Mouse (Mus musculus) kidney, adult 9 months (tissue): Measurements from ENCODE around the gene Mrpl14.

ENCODE experiments used
- DNase-seq: peaks from one replicate; pipeline ENCODE4 v3.0.0; 2022

The Mrpl14 gene

DNA sequence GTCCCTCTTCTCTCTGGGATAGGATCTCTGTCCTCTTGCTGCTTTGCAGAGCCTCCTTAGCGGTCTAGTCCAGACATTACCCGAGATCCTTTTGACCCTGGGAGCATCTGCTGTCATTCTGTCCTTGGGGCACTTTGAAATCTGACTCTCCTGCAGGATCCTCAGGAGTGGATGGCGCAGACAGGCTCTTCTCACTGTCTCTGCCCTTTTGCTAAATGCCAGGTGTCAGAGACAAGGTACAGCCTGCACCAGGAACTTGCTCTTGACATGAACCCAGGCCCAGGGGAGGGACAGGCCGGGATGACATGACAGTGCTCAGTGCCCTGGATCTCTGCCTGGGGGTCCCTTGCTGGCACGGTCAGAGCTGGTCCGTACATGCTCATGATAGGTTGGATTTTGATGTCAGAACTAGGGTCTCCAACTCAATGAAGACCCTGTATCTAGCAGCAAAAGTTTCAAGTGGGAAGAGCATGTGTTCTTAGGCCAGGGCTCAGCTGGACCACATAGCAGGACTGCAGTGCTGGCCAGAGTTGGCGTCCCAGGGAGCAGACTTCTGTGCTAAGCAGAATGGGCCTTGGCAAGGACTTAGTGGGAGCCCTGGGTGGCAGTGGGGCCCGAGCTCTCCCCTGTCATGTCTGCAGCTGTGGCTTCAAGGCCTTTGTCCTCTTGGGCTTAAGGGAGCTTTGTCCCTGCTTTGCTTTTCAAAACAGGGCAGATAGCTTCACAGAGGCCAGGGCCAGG, 42.0 kb downstream of the Mrpl14 start:
- DNase-seq: no peak

DNA sequence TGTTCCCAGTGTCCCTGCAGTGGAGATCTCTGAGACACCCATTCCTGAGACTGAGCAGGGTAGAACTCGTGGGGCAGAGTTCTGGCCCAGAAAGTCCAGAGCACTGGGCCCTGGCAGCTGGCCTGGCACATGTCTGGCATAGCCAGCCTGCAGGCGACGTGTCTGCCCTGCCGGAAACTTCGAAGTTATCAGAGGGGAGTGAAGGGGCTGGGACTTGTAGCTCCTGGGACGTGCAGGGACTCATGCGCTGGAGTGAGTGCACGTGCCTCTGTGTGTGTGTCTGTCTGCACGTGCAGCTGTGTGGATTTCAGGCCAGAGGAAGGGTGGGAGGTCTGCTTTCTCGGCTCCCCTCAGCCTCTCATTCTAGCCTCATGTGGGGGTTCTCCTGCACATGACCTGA, 43.3 kb downstream of the Mrpl14 start:
- DNase-seq: no peak

DNA sequence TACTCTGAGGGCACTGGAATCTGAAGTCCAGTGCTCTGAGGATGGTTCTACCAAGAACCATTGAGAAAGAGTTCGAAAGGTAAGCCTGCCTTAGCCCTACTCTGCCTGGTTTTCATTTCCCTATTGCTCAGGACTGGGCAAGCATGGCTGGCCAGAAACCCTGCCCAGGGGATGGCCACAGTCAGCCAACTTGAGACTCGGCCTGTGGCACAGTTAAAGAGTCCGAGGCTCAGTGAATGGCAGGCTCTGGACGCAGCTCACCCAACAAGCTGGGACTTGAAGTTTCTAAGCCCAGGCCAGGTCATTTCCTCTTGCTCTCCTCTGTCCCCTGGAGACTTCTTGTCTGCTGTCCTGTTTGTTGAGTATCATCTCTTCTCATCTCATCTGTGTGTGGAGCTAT, 44.6 kb downstream of the Mrpl14 start:
- no peak for DNase-seq

DNA sequence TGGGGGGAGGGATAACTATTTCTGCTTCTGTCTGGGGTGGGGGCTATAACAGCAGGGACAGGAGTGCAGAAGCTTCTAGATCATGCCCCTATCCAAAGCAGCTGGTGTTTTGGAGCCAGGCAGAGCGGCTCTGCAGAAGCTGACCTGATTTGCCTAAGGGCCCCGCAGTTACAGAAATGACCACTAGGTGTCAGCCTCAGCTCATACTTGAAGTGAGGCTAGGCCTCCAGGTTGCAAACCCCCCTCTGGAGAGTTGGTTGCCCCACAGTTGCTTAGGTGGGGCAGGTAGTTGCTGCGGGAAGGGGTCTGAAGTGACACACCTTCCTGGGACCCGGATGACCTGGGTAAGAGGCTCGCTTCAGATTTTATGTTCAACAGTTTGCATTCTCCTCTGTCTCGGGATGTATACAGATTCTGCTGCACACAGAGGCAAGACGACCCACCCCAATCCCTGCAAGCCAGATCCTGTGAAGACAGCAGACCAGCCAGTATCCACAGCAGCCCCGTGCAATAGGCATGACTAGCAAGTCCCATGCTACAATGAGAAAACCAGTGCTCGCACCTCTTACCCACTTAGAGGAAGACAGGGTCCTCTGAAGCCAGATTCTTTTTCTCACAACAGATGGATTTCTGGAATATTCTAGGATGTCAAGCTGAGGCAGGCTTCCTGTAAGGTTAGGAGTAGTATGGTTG, 45.2 kb downstream of the Mrpl14 start:
- peak; percentile 89 for DNase-seq

DNA sequence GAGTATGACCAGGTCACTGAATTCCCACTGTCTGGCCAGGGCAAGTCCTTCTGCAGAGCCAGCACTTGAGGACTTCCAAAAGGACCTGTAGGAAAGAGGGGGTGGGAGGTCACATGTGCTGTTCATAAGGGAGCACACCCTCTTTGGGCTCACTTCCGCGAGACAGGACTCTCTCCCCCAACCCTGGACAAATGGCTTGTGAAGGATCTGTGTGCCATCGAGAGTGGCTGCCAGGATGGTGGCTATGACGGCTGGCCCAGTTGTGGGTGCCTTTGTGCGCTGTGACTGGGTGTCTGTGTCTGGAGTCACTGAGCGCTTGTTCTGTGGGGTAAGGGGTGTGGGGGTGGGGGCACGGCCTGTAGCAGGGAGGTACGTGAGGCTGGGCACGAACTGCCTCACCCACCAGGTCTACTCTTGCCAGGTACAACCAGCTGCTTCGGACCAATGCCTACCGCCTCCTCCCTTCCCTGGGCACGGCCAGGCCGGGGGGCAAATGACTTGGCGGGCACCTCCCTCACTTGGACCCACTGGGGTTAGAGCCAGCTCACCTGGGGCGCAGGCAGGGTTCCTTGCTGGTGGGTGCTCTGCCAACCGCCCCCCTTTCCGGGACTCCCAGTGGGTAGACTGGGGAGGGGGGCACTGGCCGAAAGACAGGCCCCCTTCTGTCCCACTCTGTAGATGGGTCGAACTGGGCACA, 47.1 kb downstream of the Mrpl14 start:
- peak; percentile 40 for DNase-seq

GRCm38 (mm10) chr17:45733735-45734301, 47.7 kb downstream of the Mrpl14 start, which contains the start of gene 1600014C23Rik:
Gene 1600014C23Rik (minus strand): TSS chr17:45733844.
- peak; percentile 69 for DNase-seq

DNA sequence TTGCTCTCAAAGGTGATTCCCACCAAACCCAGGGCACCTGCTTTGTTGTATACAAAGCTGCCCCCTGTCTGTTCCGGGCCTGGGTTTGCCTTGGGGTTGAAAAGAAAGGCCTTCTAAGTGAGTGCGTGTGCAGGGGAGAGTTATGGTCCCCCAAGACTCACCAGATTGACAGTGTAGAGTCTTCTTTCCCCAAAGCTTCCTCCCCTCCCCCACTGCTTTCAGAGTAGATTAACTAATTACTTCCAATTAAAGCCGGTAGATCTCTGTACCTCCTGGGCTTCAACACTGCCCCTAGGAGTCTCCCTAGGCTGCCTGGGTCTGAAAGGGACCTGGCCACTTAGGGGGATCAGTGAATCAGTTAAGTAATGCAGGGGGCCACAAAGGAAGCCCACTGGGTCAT, 48.2 kb downstream of the Mrpl14 start:
- no peak for DNase-seq

DNA sequence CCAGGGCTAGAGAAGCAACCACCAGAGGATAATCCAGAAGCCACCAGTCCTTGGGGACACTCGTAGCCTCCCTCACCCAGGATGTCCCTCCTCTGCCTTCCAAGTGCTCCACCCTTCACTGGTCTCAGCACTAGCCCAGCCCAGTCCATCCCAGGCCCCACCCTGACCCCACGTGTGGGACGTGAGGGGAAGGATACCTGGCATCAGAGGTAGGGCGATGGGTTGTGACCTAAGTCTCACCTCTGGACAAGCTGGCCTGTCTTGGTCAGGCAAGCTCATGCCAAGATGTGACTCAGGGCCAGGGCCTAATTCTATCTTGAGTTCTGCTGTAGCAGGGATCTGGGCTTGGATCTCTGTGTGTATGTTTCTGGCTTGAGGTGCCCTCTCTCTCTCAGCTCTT, 48.8 kb downstream of the Mrpl14 start:
- DNase-seq: no peak

DNA sequence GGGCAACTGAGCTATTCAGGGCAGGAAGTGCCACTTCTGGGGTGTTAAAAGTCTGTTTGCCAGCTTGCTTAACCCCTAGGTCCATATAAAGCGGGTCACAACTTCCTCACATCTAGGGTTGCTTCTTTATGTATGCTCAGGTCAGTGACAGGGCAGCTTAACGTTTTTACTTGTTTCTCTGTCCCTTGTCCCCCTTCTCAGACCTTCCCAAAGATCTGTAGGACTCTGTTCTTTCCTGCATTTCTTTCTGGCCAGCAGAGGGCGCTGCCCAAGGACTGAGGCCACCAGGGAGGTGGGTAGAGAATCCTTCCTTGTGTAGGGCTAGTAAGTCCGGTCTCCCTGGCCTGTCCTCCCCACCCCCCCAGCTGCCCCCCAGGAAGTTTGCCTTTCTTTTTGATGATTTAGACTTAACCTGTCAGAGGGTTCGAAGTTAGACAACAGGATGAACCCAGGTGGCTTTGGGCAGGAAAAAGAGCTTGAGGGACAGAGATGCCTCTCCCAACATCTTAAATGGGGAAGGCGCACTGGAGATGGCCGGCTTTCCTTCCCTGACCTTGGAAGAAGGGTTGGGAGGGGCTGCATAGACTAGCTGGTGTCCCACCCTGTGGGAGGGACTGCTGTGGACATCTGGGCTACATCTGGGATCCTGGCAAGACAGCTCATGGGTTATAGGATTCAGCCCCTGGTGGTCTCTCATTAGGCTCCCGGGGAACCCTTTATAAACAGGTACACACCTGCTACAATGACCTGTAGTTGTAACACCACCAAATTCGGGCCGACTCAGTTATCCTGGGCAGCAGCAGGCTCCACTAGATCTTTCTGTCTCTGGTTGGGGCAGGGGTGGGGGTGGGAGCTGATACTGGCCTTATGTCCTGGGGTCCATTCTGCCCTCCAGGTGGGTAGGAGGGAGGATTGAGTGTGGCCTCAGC, 49.5 kb downstream of the Mrpl14 start:
- peak; percentile 85 for DNase-seq

- DNase-seq: peak; percentile 67
Measured at GRCm38 (mm10) chr17:45736311-45737077, 50.4 kb downstream of the Mrpl14 start.

DNA sequence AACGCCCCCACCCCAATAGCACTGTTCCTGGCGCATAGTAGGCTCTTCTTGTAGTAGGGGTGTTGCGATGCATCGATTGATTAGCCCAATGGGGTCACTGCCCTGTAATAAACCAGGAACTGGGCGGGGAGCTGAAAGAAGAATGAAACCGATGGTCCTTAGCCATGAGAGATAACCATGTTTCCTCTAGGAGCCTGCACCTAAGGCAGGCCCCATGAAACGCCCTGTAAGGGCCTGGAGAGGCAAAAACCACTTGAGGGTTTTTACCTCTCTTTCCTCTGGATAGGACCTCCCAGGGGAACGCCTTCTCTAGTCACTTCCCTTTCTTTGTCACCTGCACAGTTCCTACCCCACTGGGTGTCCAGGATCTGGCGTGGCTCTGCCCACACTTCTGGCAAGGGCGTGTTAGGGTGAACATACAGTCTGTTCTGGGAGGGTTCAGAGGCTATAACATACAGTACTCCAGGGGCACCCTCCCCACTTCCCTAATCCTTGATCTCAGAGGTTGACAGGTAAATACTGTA, 51.0 kb downstream of the Mrpl14 start:
- DNase-seq: no peak

DNA sequence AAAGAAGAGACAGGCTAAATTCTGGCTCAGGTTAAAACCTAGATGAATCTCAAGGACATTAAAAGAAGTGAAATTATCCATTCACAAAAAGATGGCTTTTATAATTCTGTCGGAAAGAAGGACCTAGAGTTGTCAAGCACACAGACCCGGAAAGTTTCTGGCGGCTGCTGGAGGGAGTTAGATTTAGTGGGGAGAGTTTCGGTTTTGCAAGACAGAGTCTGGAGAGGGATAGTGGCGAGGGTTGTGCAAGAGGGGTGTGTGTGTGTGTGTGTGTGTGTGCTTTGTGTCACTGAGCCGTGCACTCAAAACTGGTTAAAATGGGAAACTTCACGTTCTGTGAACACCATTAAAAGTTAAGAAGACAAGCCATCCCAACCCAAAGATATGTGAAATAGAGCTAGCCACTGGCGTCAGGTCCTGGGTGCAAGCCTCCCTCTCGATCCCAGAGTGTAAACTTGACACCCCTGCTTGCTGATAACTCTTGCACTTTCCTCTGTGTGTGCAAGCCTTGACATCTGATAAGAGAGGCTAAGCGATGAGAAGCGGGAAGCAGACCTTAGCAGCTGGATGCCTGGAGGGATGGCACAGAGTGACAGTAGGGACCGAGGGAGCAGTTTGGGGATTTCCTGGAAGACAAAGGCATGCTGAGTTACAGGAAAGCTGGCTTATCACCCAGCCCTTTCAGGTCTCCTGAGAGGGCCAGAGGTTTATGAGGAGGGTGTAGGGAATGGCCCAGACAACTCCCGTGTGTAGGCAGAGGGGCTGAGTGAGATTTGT, 56.4 kb downstream of the Mrpl14 start:
- no peak for DNase-seq

GRCm38 (mm10) chr17:45745629-45746028, 59.5 kb downstream of the Mrpl14 start:
- no peak for DNase-seq

DNA sequence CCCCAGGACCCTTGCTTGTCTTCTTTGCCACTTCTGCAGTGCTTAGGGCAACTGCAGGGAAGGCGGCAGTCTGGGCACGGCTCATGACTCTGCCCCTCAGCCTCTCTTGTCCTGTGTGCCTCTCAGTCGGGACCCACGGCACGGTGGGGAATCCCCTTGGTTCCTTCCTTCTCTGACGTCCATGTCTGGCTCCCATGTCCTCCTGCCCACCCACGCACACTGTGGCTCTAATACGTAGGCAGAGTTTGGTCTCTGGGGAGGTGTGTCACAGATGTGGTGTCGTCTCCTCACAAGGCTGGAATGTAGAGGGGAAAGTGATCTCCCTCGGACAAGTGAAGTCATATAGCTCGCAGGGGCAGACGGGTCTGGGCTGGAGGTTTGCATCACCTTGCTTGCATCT, 60.6 kb downstream of the Mrpl14 start:
- no peak for DNase-seq

- no peak for DNase-seq
Measured at GRCm38 (mm10) chr17:45747293-45747692, 61.2 kb downstream of the Mrpl14 start.
